Mouse (Mus musculus) embryonic fibroblast, embryonic 13.5 days (primary cell): ENCODE measurements around the gene Zswim3.

Experiments
- CTCF ChIP-seq: IDR thresholded peaks from 2 replicates; pipeline ENCODE4 v1.5.1; 2011; ENCODE audit warnings: mild to moderate bottlenecking, control low read depth, low read length, moderate library complexity, borderline replicate concordance; ENCODE audit not compliant: insufficient read depth
- POLR2A ChIP-seq: IDR thresholded peaks from 2 replicates; pipeline ENCODE4 v1.6.1; 2011; ENCODE audit warnings: low read depth, mild to moderate bottlenecking, control low read depth, low read length, moderate library complexity

DNA sequence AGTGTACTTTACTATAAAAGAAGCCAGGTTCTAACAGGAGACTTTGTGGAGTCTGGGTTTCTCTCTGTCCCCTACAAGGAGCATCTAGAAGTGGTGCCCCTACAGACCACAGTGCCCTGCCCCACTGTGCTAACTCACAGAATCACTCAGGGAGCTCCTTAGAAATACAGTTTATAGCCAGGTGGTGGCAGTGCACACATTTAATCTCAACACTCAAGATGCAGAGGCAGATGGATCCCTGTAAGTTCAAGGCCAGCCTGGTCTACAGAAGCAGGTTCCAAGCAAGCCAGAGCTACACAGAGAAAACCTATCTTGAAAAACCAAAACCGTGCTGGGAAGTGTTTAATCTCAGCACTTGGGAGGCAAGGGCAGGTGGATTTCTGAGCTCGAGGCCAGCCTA lies 11.1 kb upstream of the Zswim3 start:
- no peak for TF ChIP-seq CTCF
- no peak for TF ChIP-seq POLR2A
